ENCODE assay signal across 26 mouse cellular contexts in the genomic region with DNA sequence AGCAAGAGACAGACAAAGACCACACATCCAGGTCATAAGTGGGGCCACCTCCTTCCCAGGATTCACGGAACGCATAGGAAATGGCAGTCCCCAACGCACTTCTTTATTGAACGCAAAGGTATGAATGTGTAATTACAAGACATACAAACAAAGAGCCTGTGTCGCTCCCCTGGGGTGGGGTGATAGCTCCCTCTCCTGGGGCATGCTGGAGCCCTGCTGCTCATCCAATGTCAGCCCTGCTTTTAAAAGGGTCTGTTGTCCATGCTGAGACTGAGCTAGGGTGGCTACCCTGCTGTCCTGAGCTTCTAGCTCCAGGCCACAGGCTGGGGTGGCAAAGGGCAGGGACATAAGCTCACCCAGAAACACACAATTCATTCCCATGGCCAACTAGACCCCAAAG. TPM values are rescaled to one million over a fixed set of nuclear protein-coding genes. Genes with fewer than 3 reads are reported as not detected.
A peak's percentile ranks its signal among the peaks of the same experiment; 100 is the strongest.
DNase-seq lines count a peak whose midpoint lies in the region; ATAC-seq and TF ChIP-seq lines count a peak whose summit lies in the region.
"Had no signal": no experiment of that assay in that cellular context is flagged by ENCODE, and none has a peak within 500 bp of the region (broad histone marks: within the 10 kb centered on the region; RNA-seq: fewer than 3 reads in every experiment).

No protein-coding gene starts in this region.

- TF ChIP-seq POLR2A in liver, adult 2 months (IDR thresholded peaks at IDR 0.05; ENCODE audit: extremely low read depth, insufficient read depth, low read length) = no peak

- H3K27me3 ChIP-seq in hindbrain, embryonic 10.5 days (ENCODE audit: insufficient read depth, poor library complexity, severe bottlenecking) = no peaks in the 10 kb centered on the region
- H3K27me3 ChIP-seq in hindbrain, embryonic 11.5 days (ENCODE audit: control insufficient read depth, insufficient read depth, low read length) = no peaks in the 10 kb centered on the region
- H3K27me3 ChIP-seq in liver, adult 2 months (ENCODE audit: control insufficient read depth, insufficient read depth, low read length) = no peaks in the 10 kb centered on the region
- H3K27me3 ChIP-seq in liver, embryonic 12.5 days (replicated peaks) = no peaks in the 10 kb centered on the region
- H3K27me3 ChIP-seq in stomach, postnatal 0 days (ENCODE audit: control insufficient read depth, insufficient read depth, low read length) = no peaks in the 10 kb centered on the region
- H3K27me3 ChIP-seq: forebrain, embryonic 13.5 days; heart, embryonic 13.5 days; hindbrain, embryonic 13.5 days; limb, embryonic 12.5 days; liver, embryonic 15.5 days; neural tube, embryonic 12.5 days had no signal

- no peaks in the 10 kb centered on the region for H3K9me3 ChIP-seq in hindbrain, embryonic 10.5 days
- no peaks in the 10 kb centered on the region for H3K9me3 ChIP-seq in hindbrain, embryonic 11.5 days (ENCODE audit: control insufficient read depth, low read length)
- H3K9me3 ChIP-seq in liver, embryonic 12.5 days (replicated peaks) = no peaks in the 10 kb centered on the region
- no peaks in the 10 kb centered on the region for H3K9me3 ChIP-seq in stomach, postnatal 0 days (ENCODE audit: control insufficient read depth, low read length)
- H3K9me3 ChIP-seq: forebrain, embryonic 13.5 days; heart, embryonic 13.5 days; hindbrain, embryonic 13.5 days; limb, embryonic 12.5 days; liver, embryonic 15.5 days; neural tube, embryonic 12.5 days had no signal

- TF ChIP-seq CTCF in liver, adult 2 months (IDR thresholded peaks at IDR 0.05; ENCODE audit: low read depth, low read length) = 0 out of 2 replicates have a peak, but pooled peaks have one; percentile 11
- peak; percentile 41 for TF ChIP-seq CTCF in stomach, postnatal 0 days (IDR thresholded peaks at IDR 0.05; ENCODE audit: low read depth)

- no peak for ATAC-seq in hindbrain, embryonic 11.5 days (ENCODE audit: low FRiP score)
- ATAC-seq in liver, embryonic 12.5 days = no peak
- no peak for ATAC-seq in stomach, postnatal 0 days (ENCODE audit: low FRiP score, low TSS enrichment)
- ATAC-seq: CD4-positive, CD25-positive, alpha-beta regulatory T cell, adult 4 months had no signal

- WGBS in hindbrain, embryonic 10.5 days = 87% methylated on average over 5 of the region's 5 CpGs
- 79% methylated on average over 5 of the region's 5 CpGs for WGBS in hindbrain, embryonic 11.5 days
- WGBS in liver, adult 2 months = 87% methylated on average over 5 of the region's 5 CpGs
- WGBS in liver, embryonic 12.5 days (ENCODE audit: insufficient replicate concordance) = 84% methylated on average over 5 of the region's 5 CpGs
- WGBS in stomach, postnatal 0 days = 83% methylated on average over 5 of the region's 5 CpGs

- H3K9ac ChIP-seq in hindbrain, embryonic 11.5 days (ENCODE audit: low read depth, low read length) = no peak overlapping the region
- H3K9ac ChIP-seq in liver, adult 2 months (ENCODE audit: low read depth, low read length) = no peak overlapping the region
- no peak overlapping the region for H3K9ac ChIP-seq in liver, embryonic 12.5 days
- H3K9ac ChIP-seq in stomach, postnatal 0 days (ENCODE audit: low read length) = no peak overlapping the region
- H3K9ac ChIP-seq: forebrain, embryonic 13.5 days; heart, embryonic 13.5 days; hindbrain, embryonic 13.5 days; limb, embryonic 12.5 days; liver, embryonic 15.5 days; neural tube, embryonic 12.5 days had no signal

- H3K36me3 ChIP-seq in hindbrain, embryonic 10.5 days = peaks cover 39% of the 10 kb centered on the region
- no peaks in the 10 kb centered on the region for H3K36me3 ChIP-seq in hindbrain, embryonic 11.5 days (ENCODE audit: control insufficient read depth, insufficient read depth, low read length)
- H3K36me3 ChIP-seq in liver, adult 2 months (ENCODE audit: control insufficient read depth, insufficient read depth, low read length) = peaks cover 23% of the 10 kb centered on the region
- H3K36me3 ChIP-seq in liver, embryonic 12.5 days = peaks cover 40% of the 10 kb centered on the region
- peaks cover 5% of the 10 kb centered on the region; the same call in 1 of the 2 replicates for H3K36me3 ChIP-seq in stomach, postnatal 0 days (ENCODE audit: control insufficient read depth, insufficient read depth, low read length)

- no peak overlapping the region for H3K4me3 ChIP-seq in hindbrain, embryonic 10.5 days
- H3K4me3 ChIP-seq in hindbrain, embryonic 11.5 days (ENCODE audit: low read depth, low read length) = no peak overlapping the region
- H3K4me3 ChIP-seq in liver, adult 2 months (ENCODE audit: insufficient read depth, low read depth, low read length) = no peak overlapping the region
- no peak overlapping the region for H3K4me3 ChIP-seq in liver, embryonic 12.5 days
- no peak overlapping the region for H3K4me3 ChIP-seq in stomach, postnatal 0 days (ENCODE audit: low read depth, low read length)
- H3K4me3 ChIP-seq: forebrain, embryonic 13.5 days; heart, embryonic 13.5 days; hindbrain, embryonic 13.5 days; left cerebral cortex, adult 2 months; limb, embryonic 12.5 days; liver, embryonic 15.5 days; myocyte; neural tube, embryonic 12.5 days had no signal

- DNase-seq in hindbrain, embryonic 10.5 days (ENCODE audit: low spot score) = no peak
- no peak for DNase-seq in hindbrain, embryonic 11.5 days (ENCODE audit: low spot score)
- DNase-seq in liver, adult 2 months (ENCODE audit: extremely low read depth, low read depth, low spot score) = no peak
- peak; percentile 33 for DNase-seq in testis, postnatal 10 days (ENCODE audit: low spot score)
- DNase-seq in testis, postnatal 14 days (ENCODE audit: low spot score) = no peak
- no peak for DNase-seq in stomach, postnatal 0 days (ENCODE audit: low spot score)
- DNase-seq in lung, postnatal 4 days = no peak
- DNase-seq: adrenal gland, postnatal 25 days; cerebellum, adult 18-20 months; cerebellum, postnatal 14 days; gastrocnemius, postnatal 36 days; heart, postnatal 10 days; kidney, adult 8-10 months; kidney, postnatal 10 days; lung, postnatal 36 days; right cerebral cortex, adult 18-20 months had no signal

- H3K27ac ChIP-seq in hindbrain, embryonic 10.5 days = peak overlapping the region; percentile 35; the same call in 1 of the 2 replicates
- H3K27ac ChIP-seq in hindbrain, embryonic 11.5 days (ENCODE audit: low read depth, low read length) = no peak overlapping the region
- no peak overlapping the region for H3K27ac ChIP-seq in liver, adult 2 months (replicated peaks; ENCODE audit: insufficient read depth, low read depth, low read length)
- no peak overlapping the region for H3K27ac ChIP-seq in liver, embryonic 12.5 days
- no peak overlapping the region for H3K27ac ChIP-seq in stomach, postnatal 0 days (replicated peaks)
- H3K27ac ChIP-seq: forebrain, embryonic 13.5 days; heart, embryonic 13.5 days; hindbrain, embryonic 13.5 days; left cerebral cortex, adult 2 months; limb, embryonic 12.5 days; liver, embryonic 15.5 days; neural tube, embryonic 12.5 days had no signal

- H3K4me2 ChIP-seq in hindbrain, embryonic 11.5 days (replicated peaks; ENCODE audit: low read depth, low read length) = no peak overlapping the region
- no peak overlapping the region for H3K4me2 ChIP-seq in liver, embryonic 12.5 days
- no peak overlapping the region for H3K4me2 ChIP-seq in stomach, postnatal 0 days (replicated peaks; ENCODE audit: low read depth)
- H3K4me2 ChIP-seq: forebrain, embryonic 13.5 days; heart, embryonic 13.5 days; hindbrain, embryonic 13.5 days; limb, embryonic 12.5 days; liver, embryonic 15.5 days; neural tube, embryonic 12.5 days had no signal

- H3K79me2 ChIP-seq in liver, adult 2 months (ENCODE audit: control insufficient read depth, insufficient read depth, low read length) = no peaks in the 10 kb centered on the region

- TF ChIP-seq EP300 in stomach, postnatal 0 days (optimal IDR thresholded peaks at IDR 0.05) = no peak

- H3K4me1 ChIP-seq in hindbrain, embryonic 10.5 days (replicated peaks) = no peaks in the 10 kb centered on the region
- H3K4me1 ChIP-seq in hindbrain, embryonic 11.5 days (replicated peaks; ENCODE audit: control insufficient read depth, insufficient read depth, low read length) = no peaks in the 10 kb centered on the region
- no peaks in the 10 kb centered on the region for H3K4me1 ChIP-seq in liver, adult 2 months (ENCODE audit: control insufficient read depth, insufficient read depth, low read length)
- no peaks in the 10 kb centered on the region for H3K4me1 ChIP-seq in liver, embryonic 12.5 days
- H3K4me1 ChIP-seq in stomach, postnatal 0 days (replicated peaks; ENCODE audit: control insufficient read depth, insufficient read depth) = no peaks in the 10 kb centered on the region
- H3K4me1 ChIP-seq: forebrain, embryonic 13.5 days; heart, embryonic 13.5 days; hindbrain, embryonic 13.5 days; limb, embryonic 12.5 days; liver, embryonic 15.5 days; neural tube, embryonic 12.5 days had no signal

RNA-seq across cellular contexts. Expression of gene Coq8a, which starts 32.9 kb away (rescaled TPM):
- polyA plus RNA-seq in hindbrain, embryonic 10.5 days (2016; fragmentation: Nextera tagmentation; extraction: Ambion mirVana) = 1.8 and 2.0 TPM in 2 replicates
- polyA plus RNA-seq in hindbrain, embryonic 11.5 days (2014; fragmentation: Nextera tagmentation; extraction: Ambion mirVana) = 1.7 and 2.3 TPM in 2 replicates
- total RNA-seq in liver, adult 2 months (2014; rRNA removed) = 137 and 197 TPM in 2 replicates
- 387 and 444 TPM in 2 replicates for polyA plus RNA-seq in liver, adult 2 months (2012; rRNA removed)
- 5.0 and 7.8 TPM in 2 replicates for polyA plus RNA-seq in liver, embryonic 12.5 days (2016; fragmentation: Nextera tagmentation; extraction: Ambion mirVana)
- polyA plus RNA-seq in stomach, postnatal 0 days (2015; fragmentation: Nextera tagmentation; extraction: Ambion mirVana) = 25.6 and 29.8 TPM in 2 replicates

Comparison
In these comparisons a context has a peak if more than half of its experiments do, and no peak if none do; other contexts are left out.
1. RNA of gene Coq8a, which starts 32.9 kb away (polyA plus RNA-seq): 387 to 444 TPM in liver, adult 2 months; 25.6 to 29.8 TPM in stomach, postnatal 0 days, 5.0 to 7.8 TPM in liver, embryonic 12.5 days, 1.7 to 2.3 TPM in hindbrain, embryonic 11.5 days and 1.8 to 2.0 TPM in hindbrain, embryonic 10.5 days; every median in the first group is over 10 times any median in the second.